Comparison of ENCODE assay signal across 8 mouse cellular contexts in the genomic region with DNA sequence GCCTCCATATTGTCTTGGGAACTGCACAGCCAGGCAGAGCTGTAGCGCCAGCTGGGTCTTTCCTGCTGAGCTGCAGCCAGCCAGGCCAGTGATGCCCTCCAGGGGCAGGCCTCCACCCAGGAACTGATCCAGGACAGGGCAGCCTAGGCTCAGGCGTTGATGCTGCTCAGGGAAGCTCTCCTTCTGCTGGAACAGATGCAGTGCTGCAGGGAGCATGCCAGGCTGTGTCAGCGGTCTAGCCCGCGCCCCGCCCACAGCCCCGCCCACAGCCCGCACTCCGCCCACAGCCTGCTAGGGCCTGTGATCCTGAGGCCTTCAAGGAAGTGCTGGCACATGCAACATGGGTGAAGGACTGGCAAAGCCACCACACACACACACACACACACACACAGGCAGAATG. TPM values are rescaled to one million over a fixed set of nuclear protein-coding genes. Genes with fewer than 3 reads are reported as not detected.
DNase-seq lines count a peak whose midpoint lies in the region; ATAC-seq and TF ChIP-seq lines count a peak whose summit lies in the region.

No protein-coding gene starts in this region.

- TF ChIP-seq CTCF in cortical plate, adult 2 months (IDR thresholded peaks at IDR 0.05; ENCODE audit: extremely low read depth, insufficient read depth, low read length): no peak

- TF ChIP-seq POLR2A in cortical plate, adult 2 months (IDR thresholded peaks at IDR 0.05; ENCODE audit: extremely low read depth, insufficient read depth, low read length): peak; percentile 66; the same call in 1 of the 2 replicates

- peak overlapping the region; percentile 6; the same call in 1 of the 2 replicates for H3K4me3 ChIP-seq in cortical plate, adult 2 months (ENCODE audit: insufficient read depth, low read length)
- H3K4me3 ChIP-seq in hindbrain, embryonic 16.5 days (ENCODE audit: low read length): no peak overlapping the region; the same call in 1 of the 2 replicates

- no peaks in the 10 kb centered on the region for H3K9me3 ChIP-seq in hindbrain, embryonic 16.5 days (ENCODE audit: control insufficient read depth, low read length)

- H3K27ac ChIP-seq in cortical plate, adult 2 months (ENCODE audit: insufficient read depth, low read length): peak overlapping the region; percentile 33
- H3K27ac ChIP-seq in hindbrain, embryonic 16.5 days (ENCODE audit: low read depth, low read length): peak overlapping the region; percentile 58; the same call in 1 of the 2 replicates

- H3K9ac ChIP-seq in hindbrain, embryonic 16.5 days (ENCODE audit: low read depth, low read length): peak overlapping the region; percentile 39; the same call in 1 of the 2 replicates

- peak; percentile 13; the same call in 1 of the 2 replicates for ATAC-seq in hindbrain, embryonic 16.5 days
- peak; percentile 55 for ATAC-seq in megakaryocyte progenitor cell, adult 5-6 weeks (replicated peaks; ENCODE audit: poor library complexity)

- peaks cover 8% of the 10 kb centered on the region; the same call in 1 of the 2 replicates for H3K4me1 ChIP-seq in cortical plate, adult 2 months (ENCODE audit: control insufficient read depth, insufficient read depth, low read length)
- H3K4me1 ChIP-seq in hindbrain, embryonic 16.5 days (ENCODE audit: control insufficient read depth, insufficient read depth, low read depth, low read length): peaks cover 15% of the 10 kb centered on the region

- intact Hi-C loops in left cerebral cortex, postnatal 10 days (cut with DNase I): no loop called here

- no peaks in the 10 kb centered on the region for H3K27me3 ChIP-seq in hindbrain, embryonic 16.5 days (replicated peaks; ENCODE audit: control insufficient read depth, insufficient read depth, low read length)

- peak; percentile 79 to 95 for DNase-seq in adrenal gland, adult (ENCODE audit: inconsistent age in 2 of 2, low spot score in 1 of 2)
- DNase-seq in gastrocnemius, adult 8-10 months (ENCODE audit: low spot score in 2 of 2): peak; percentile 65 to 81
- DNase-seq in left cerebral cortex, postnatal 10 days (ENCODE audit: extremely low spot score in 1 of 2, low spot score in 2 of 2): peak; percentile 56 to 85
- DNase-seq in right cerebral cortex, postnatal 10 days (ENCODE audit: low spot score in 2 of 2): peak; percentile 79 to 80
- peak; percentile 62 to 82 for DNase-seq in urinary bladder, postnatal 36 days (ENCODE audit: low spot score in 2 of 2)

- H3K36me3 ChIP-seq in hindbrain, embryonic 16.5 days (ENCODE audit: control insufficient read depth, insufficient read depth, low read length): peaks cover 13% of the 10 kb centered on the region

- 3% methylated on average over 9 of the region's 9 CpGs for whole genome bisulfite sequencing in hindbrain, embryonic 16.5 days

- H3K4me2 ChIP-seq in hindbrain, embryonic 16.5 days (ENCODE audit: low read length): peak overlapping the region; percentile 33

RNA-seq across cellular contexts. Expression of gene Xrcc3, which starts 3.9 kb away (rescaled TPM):
- polyA plus RNA-seq in cortical plate, adult 2 months (2012; rRNA removed): 10.5 and 13.8 TPM in 2 replicates
- total RNA-seq in gastrocnemius, adult 8-10 months (2022): under 1 TPM in 1 of 4 experiments, not detected in 3; 0.46 TPM
- polyA plus RNA-seq in hindbrain, embryonic 16.5 days (2015; fragmentation: Nextera tagmentation; extraction: Ambion mirVana): 3.3 and 4.2 TPM in 2 replicates
- total RNA-seq in left cerebral cortex, postnatal 10 days (2021): 1 to 10 TPM; 3.0 to 3.2 TPM
- 8.8 and 14.8 TPM in 2 replicates for total RNA-seq in megakaryocyte progenitor cell, adult 5-6 weeks (2015)
- total RNA-seq in megakaryocyte progenitor cell, adult 5-6 weeks (2017): 8.2 and 15.1 TPM in 2 replicates

RNA-seq across cellular contexts. Expression of gene Zfyve21, which starts 4.2 kb away (rescaled TPM):
- polyA plus RNA-seq in cortical plate, adult 2 months (2012; rRNA removed): 39.5 and 39.8 TPM in 2 replicates
- total RNA-seq in gastrocnemius, adult 8-10 months (2022): 10 to 100 TPM; 11.2 to 18.5 (median 15.2) TPM
- polyA plus RNA-seq in hindbrain, embryonic 16.5 days (2015; fragmentation: Nextera tagmentation; extraction: Ambion mirVana): 44.7 and 46.9 TPM in 2 replicates
- 10 to 100 TPM; 14.9 to 19.2 TPM for total RNA-seq in left cerebral cortex, postnatal 10 days (2021)
- total RNA-seq in megakaryocyte progenitor cell, adult 5-6 weeks (2015): 7.5 and 8.7 TPM in 2 replicates
- total RNA-seq in megakaryocyte progenitor cell, adult 5-6 weeks (2017): 7.5 and 9.6 TPM in 2 replicates

RNA-seq across cellular contexts. Expression of gene Klc1, which starts 51.1 kb away (rescaled TPM):
- polyA plus RNA-seq in cortical plate, adult 2 months (2012; rRNA removed): 790 and 835 TPM in 2 replicates
- 10 to 100 TPM; 47.9 to 62.7 (median 50.9) TPM for total RNA-seq in gastrocnemius, adult 8-10 months (2022)
- polyA plus RNA-seq in hindbrain, embryonic 16.5 days (2015; fragmentation: Nextera tagmentation; extraction: Ambion mirVana): 630 and 654 TPM in 2 replicates
- 100 to 1,000 TPM; 901 to 907 TPM for total RNA-seq in left cerebral cortex, postnatal 10 days (2021)
- total RNA-seq in megakaryocyte progenitor cell, adult 5-6 weeks (2015): 20.8 and 24.1 TPM in 2 replicates
- 37.9 and 76.1 TPM in 2 replicates for total RNA-seq in megakaryocyte progenitor cell, adult 5-6 weeks (2017)

Comparison
In these comparisons a context has a peak if more than half of its experiments do, and no peak if none do; other contexts are left out.
1. RNA of gene Klc1, which starts 51.1 kb away (total RNA-seq): 901 to 907 TPM in left cerebral cortex, postnatal 10 days; 20.8 to 76.1 TPM in megakaryocyte progenitor cell, adult 5-6 weeks and 47.9 to 62.7 TPM in gastrocnemius, adult 8-10 months; every median in the first group is over 10 times any median in the second.
2. Peak in every context shown above with its lines, with median percentiles within 50 percentile points of each other: DNase-seq.